Mouse (Mus musculus): Measurements from ENCODE around the gene Fabp3.

- no peak for TF ChIP-seq POLR2A (IDR thresholded peaks at IDR 0.05; ENCODE audit: control insufficient read depth, extremely low read depth, insufficient read depth, low read length, poor library complexity)
- TF ChIP-seq CTCF (IDR thresholded peaks at IDR 0.05; ENCODE audit: borderline replicate concordance, control insufficient read depth, extremely low read depth, insufficient read depth, low read length, poor library complexity): no peak
Observed at GRCm38 (mm10) chr4:130260406-130260805, 48.0 kb upstream of the Fabp3 start.
